Mouse (Mus musculus) erythroblast, embryonic 14.5 days (primary cell): ENCODE results near the gene Kat2b. TPM values are rescaled to one million over a fixed set of nuclear protein-coding genes. Genes with fewer than 3 reads are reported as not detected.
"Not testable (repeated sequence)": the region's sequence is repeated elsewhere in the genome, so short reads cannot be mapped to it uniquely, and the experiment has no call there.

Experiments used
- H3K27me3 ChIP-seq: 2 replicates; pipeline ENCODE4 v1.6.1; 2012; ENCODE audit warnings: inconsistent platforms; ENCODE audit not compliant: control insufficient read depth
- H3K36me3 ChIP-seq: 2 replicates; pipeline ENCODE4 v1.6.1; 2012; ENCODE audit warnings: mild to moderate bottlenecking, inconsistent platforms; ENCODE audit not compliant: control insufficient read depth
- H3K4me1 ChIP-seq: 2 replicates; pipeline ENCODE4 v1.6.1; 2012; ENCODE audit warnings: inconsistent platforms; ENCODE audit not compliant: control insufficient read depth
- H3K4me3 ChIP-seq: replicated peaks from 2 replicates; pipeline ENCODE3; 2012; ENCODE audit warnings: moderate library complexity, mild to moderate bottlenecking, inconsistent platforms
- H3K9me3 ChIP-seq: 2 replicates; pipeline ENCODE4 v1.6.1; 2012; ENCODE audit warnings: low read length, inconsistent platforms, mixed read lengths; ENCODE audit not compliant: control insufficient read depth
- GATA1 ChIP-seq: IDR thresholded peaks from 2 replicates; pipeline ENCODE4 v1.6.1; 2012; ENCODE audit warnings: low read length, inconsistent platforms, mixed read lengths
- TAL1 ChIP-seq: IDR thresholded peaks from 3 replicates; pipeline ENCODE4 v1.6.1; 2012; ENCODE audit warnings: low read length, inconsistent platforms, mixed read lengths
- polyA plus RNA-seq: library from polyadenylated mRNA; stranded (reverse); fragments of >175 nt; gene quantifications from 2 replicates; pipeline ENCODE4 v1.2.3, GENCODE M21; 2012

Gene Kat2b
- polyA plus RNA-seq, 1 experiment: 0.23 TPM

GRCm38 (mm10) chr17:53694039-53694438, 127.4 kb downstream of the Kat2b start:
- H3K27me3 ChIP-seq: no peaks in the 10 kb centered on the region
- TF ChIP-seq TAL1 (no peak), GATA1 (no peak)
- H3K9me3 ChIP-seq: no peaks in the 10 kb centered on the region
- H3K36me3 ChIP-seq: no peaks in the 10 kb centered on the region
- no peak overlapping the region for H3K4me3 ChIP-seq
- peaks cover 10% of the 10 kb centered on the region for H3K4me1 ChIP-seq

- not testable (repeated sequence) for H3K4me3 ChIP-seq, H3K27me3 ChIP-seq, H3K9me3 ChIP-seq, H3K36me3 ChIP-seq, H3K4me1 ChIP-seq
Observed at GRCm38 (mm10) chr17:53697521-53697920, 130.9 kb downstream of the Kat2b start.

GRCm38 (mm10) chr17:53714453-53714852, 147.8 kb downstream of the Kat2b start:
- no peaks in the 10 kb centered on the region for H3K4me1 ChIP-seq
- no peak for TF ChIP-seq TAL1
- no peak overlapping the region for H3K4me3 ChIP-seq
- no peaks in the 10 kb centered on the region for H3K9me3 ChIP-seq
- H3K27me3 ChIP-seq: no peaks in the 10 kb centered on the region
- H3K36me3 ChIP-seq: no peaks in the 10 kb centered on the region

- H3K9me3 ChIP-seq, H3K36me3 ChIP-seq, H3K4me3 ChIP-seq, H3K27me3 ChIP-seq, H3K4me1 ChIP-seq: not testable (repeated sequence)
Observed at GRCm38 (mm10) chr17:53715161-53715560, 148.5 kb downstream of the Kat2b start.

GRCm38 (mm10) chr17:53718474-53718873, 151.8 kb downstream of the Kat2b start:
- Histone ChIP-seq H3K4me1 (no peaks in the 10 kb centered on the region), H3K36me3 (no peaks in the 10 kb centered on the region), H3K4me3 (no peak overlapping the region), H3K27me3 (no peaks in the 10 kb centered on the region), H3K9me3 (no peaks in the 10 kb centered on the region)
- TF ChIP-seq TAL1 (no peak), GATA1 (no peak)

GRCm38 (mm10) chr17:53718916-53719315, 152.3 kb downstream of the Kat2b start:
- not testable (repeated sequence) for H3K36me3 ChIP-seq, H3K27me3 ChIP-seq, H3K4me1 ChIP-seq, H3K4me3 ChIP-seq, H3K9me3 ChIP-seq

Other genes starting within 250 kb of the Kat2b start
- not detected in 2 replicates for gene Efhb, start 103.5 kb upstream of the Kat2b start, polyA plus RNA-seq
- gene Rab5a, start 87.6 kb upstream of the Kat2b start, polyA plus RNA-seq: 1.3 and 1.5 TPM in 2 replicates
- not detected in 2 replicates for gene Pp2d1, start 27.4 kb upstream of the Kat2b start, polyA plus RNA-seq
- 1.2 and 2.1 TPM in 2 replicates for gene Sgo1, start 122.5 kb downstream of the Kat2b start, polyA plus RNA-seq